Mouse (Mus musculus) heart, embryonic 16.5 days (tissue): ENCODE results near the gene Cyp2b10. TPM values are rescaled to one million over a fixed set of nuclear protein-coding genes. Genes with fewer than 3 reads are reported as not detected.
"Not testable (repeated sequence)": the region's sequence is repeated elsewhere in the genome, so short reads cannot be mapped to it uniquely, and the experiment has no call there.

Experiments used
- ATAC-seq: fragments of 200-750 bp; cut with Nextera tagmentation; replicated peaks from 2 replicates; pipeline ENCODE4 v1.8.0; 2017; ENCODE audit warnings: moderate number of reproducible peaks; ENCODE audit not compliant: insufficient read depth, low FRiP score; ENCODE audit errors: extremely low read depth
- H3K27ac ChIP-seq: fragments of 300-500 bp; sonication (generic); 2 replicates; pipeline ENCODE4 v1.5.1; 2014; ENCODE audit warnings: mild to moderate bottlenecking, low read length, control low read depth, moderate library complexity
- H3K27me3 ChIP-seq: fragments of 300-500 bp; sonication (generic); 2 replicates; pipeline ENCODE4 v1.6.1; 2014; ENCODE audit warnings: low read length, mixed read lengths; ENCODE audit not compliant: control insufficient read depth, insufficient read depth
- H3K36me3 ChIP-seq: fragments of 300-500 bp; sonication (generic); 2 replicates; pipeline ENCODE4 v1.6.1; 2014; ENCODE audit not compliant: control insufficient read depth, insufficient read depth
- H3K4me1 ChIP-seq: fragments of 300-500 bp; sonication (generic); 2 replicates; pipeline ENCODE4 v1.6.1; 2014; ENCODE audit warnings: low read length, mixed read lengths; ENCODE audit not compliant: control insufficient read depth, insufficient read depth
- H3K4me2 ChIP-seq: fragments of 300-500 bp; sonication (generic); 2 replicates; pipeline ENCODE4 v1.6.1; 2014; ENCODE audit warnings: low read depth, mild to moderate bottlenecking, control low read depth, low read length
- H3K4me3 ChIP-seq: fragments of 300-500 bp; sonication (generic); 2 replicates; pipeline ENCODE4 v1.5.1; 2014; ENCODE audit warnings: mild to moderate bottlenecking, control low read depth, low read length
- H3K9ac ChIP-seq: fragments of 300-500 bp; sonication (generic); 2 replicates; pipeline ENCODE4 v1.6.1; 2014; ENCODE audit warnings: low read length, control low read depth
- H3K9me3 ChIP-seq: fragments of 300-500 bp; sonication (generic); replicated peaks from 2 replicates; pipeline ENCODE4 v1.6.1; 2016; ENCODE audit warnings: low read length; ENCODE audit not compliant: control insufficient read depth
- WGBS: fragments of 180-500 bp; shearing (Covaris S2); extraction: QIAGEN DNeasy Blood & Tissue Kit; methylation state at CpG from one replicate; pipeline ENCODE4 v1.1.7; 2014; 5-methylcytosine and 5-hydroxymethylcytosine counted together
- polyA plus RNA-seq: library from polyadenylated mRNA; unstranded; fragments of >200 nt; fragmentation: Nextera tagmentation; extraction: Ambion mirVana; gene quantifications from 2 replicates; pipeline ENCODE4 v1.2.1, GENCODE M21; 2015

Gene Cyp2b10
- polyA plus RNA-seq, 1 experiment from 2014 or later = not detected

DNA sequence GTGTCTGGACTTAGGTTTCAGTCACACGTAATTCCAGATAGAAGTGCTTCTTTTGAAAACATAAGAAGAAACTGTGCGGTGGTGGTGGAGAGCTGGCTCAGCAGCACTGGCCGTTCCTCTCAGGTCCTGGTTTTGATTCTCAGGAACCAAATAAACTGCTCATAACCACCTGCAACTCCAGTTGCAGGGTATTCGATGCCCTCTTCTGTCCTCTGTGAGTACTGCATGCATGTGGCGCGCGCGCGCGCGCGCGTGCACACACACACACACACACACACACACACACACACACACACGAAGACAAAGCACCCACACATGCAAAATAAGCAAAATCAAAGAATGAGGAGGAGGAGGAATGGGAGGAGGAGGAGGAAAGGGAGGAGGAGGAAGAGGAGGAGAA, 5.7 kb downstream of the Cyp2b10 start:
- Histone ChIP-seq H3K4me3 (no peak overlapping the region), H3K9me3 (0 out of 2 replicates have a peak, but pooled peaks cover 3% of the 10 kb centered on the region), H3K27me3 (no peaks in the 10 kb centered on the region), H3K4me1 (no peaks in the 10 kb centered on the region), H3K27ac (no peak overlapping the region), H3K9ac (no peak overlapping the region), H3K4me2 (no peak overlapping the region), H3K36me3 (no peaks in the 10 kb centered on the region)
- 37% methylated on average over 14 of the region's 14 CpGs for WGBS
- no peak for ATAC-seq

DNA sequence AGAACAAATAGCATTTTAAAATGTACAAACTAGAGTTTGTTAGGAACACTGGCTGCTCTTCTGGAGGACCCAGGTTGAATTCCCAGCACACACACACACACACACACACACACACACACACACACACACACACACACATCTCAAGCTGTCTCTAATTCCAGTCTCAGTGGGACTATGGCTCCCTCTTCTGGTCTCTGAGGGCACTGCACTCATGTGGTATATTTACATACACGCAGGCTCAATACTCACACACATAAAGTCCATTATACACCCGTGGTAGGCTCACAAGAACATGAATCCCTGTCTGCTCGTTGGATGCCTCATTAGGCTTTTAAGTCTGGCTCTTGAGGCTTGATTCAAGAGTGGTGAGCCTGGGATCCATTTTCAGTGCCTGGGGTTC, 6.6 kb downstream of the Cyp2b10 start:
- ATAC-seq = no peak

DNA sequence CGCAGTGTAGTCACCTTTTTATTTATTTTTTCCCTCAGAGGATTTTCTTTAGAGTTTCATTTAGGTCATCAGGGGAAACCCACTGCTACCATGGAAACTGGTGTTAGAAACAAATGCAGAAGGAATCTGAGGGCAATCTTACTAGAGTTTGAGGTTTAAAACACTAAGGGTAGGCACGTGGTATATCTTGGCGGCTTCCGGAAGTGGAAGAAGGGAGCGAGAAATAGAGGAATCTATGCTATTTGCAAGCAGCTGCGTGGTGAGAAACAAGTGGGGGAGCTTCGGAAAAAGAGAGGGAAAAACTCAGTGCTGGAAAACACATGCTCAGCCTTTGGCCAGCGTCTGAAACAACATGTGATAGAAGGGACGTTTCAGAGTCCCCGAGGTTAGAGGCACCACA, 7.1 kb downstream of the Cyp2b10 start:
- Histone ChIP-seq H3K9me3 (0 out of 2 replicates have a peak, but pooled peaks cover 3% of the 10 kb centered on the region), H3K36me3 (no peaks in the 10 kb centered on the region), H3K4me3 (no peak overlapping the region), H3K27ac (no peak overlapping the region), H3K4me2 (no peak overlapping the region), H3K27me3 (no peaks in the 10 kb centered on the region), H3K9ac (no peak overlapping the region), H3K4me1 (no peaks in the 10 kb centered on the region)
- no peak for ATAC-seq
- WGBS = 64% methylated on average over 10 of the region's 10 CpGs

More for the DNA sequence above, 6.6 kb downstream of the Cyp2b10 start:
- Histone ChIP-seq H3K4me3 (no peak overlapping the region), H3K4me2 (no peak overlapping the region), H3K27ac (no peak overlapping the region), H3K9ac (no peak overlapping the region), H3K9me3 (0 out of 2 replicates have a peak, but pooled peaks cover 3% of the 10 kb centered on the region), H3K36me3 (no peaks in the 10 kb centered on the region), H3K27me3 (no peaks in the 10 kb centered on the region), H3K4me1 (no peaks in the 10 kb centered on the region)
- WGBS = 38% methylated on average over 3 of the region's 3 CpGs

DNA sequence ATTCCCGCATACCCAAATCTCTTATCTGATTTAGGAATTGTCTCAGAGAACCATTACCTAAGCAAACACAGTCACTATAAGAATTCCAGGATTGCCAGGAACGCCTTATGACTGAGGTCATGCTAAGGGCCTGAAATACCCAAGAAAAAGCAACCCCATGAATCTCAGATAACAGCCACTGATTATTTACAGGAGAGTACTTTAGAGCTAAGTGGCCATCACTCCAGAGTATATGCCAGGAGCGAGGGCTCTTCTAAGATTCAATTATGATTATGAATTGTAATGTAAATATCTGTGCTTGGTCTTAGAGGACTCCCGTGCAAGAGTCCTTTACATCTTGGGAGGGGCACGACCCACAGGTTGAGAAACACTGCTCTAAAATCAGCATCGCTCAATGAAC, 10.0 kb downstream of the Cyp2b10 start:
- H3K4me2 ChIP-seq = no peak overlapping the region
- no peak overlapping the region for H3K27ac ChIP-seq
- ATAC-seq = no peak
- no peak overlapping the region for H3K9ac ChIP-seq
- 51% methylated on average over 6 of the region's 6 CpGs for WGBS
- no peak overlapping the region for H3K4me3 ChIP-seq
- H3K27me3 ChIP-seq = no peaks in the 10 kb centered on the region
- no peaks in the 10 kb centered on the region for H3K36me3 ChIP-seq
- H3K9me3 ChIP-seq = peaks cover 6% of the 10 kb centered on the region; the same call in 1 of the 2 replicates
- H3K4me1 ChIP-seq = no peaks in the 10 kb centered on the region

DNA sequence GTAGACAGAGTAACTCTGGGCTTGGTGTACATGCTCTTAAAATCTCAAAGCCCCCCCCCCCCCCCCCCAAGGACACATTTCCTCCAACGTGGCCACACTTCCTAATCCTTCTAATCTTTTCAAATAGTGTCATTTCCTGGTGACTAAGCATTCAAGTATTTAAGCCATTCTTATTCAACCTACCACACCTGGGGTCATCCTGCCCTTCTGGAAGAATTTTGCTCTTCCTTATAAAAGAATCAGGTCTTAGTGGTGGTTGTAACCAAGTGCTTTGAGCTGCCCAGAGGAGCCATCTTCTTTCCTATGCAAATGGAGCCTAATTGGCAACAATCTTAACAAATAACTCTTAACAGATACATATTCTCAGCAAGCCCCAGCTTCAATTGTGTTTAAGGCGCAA, 12.6 kb downstream of the Cyp2b10 start:
- no peak overlapping the region for H3K4me3 ChIP-seq
- ATAC-seq = no peak
- H3K27me3 ChIP-seq = no peaks in the 10 kb centered on the region
- no peaks in the 10 kb centered on the region for H3K4me1 ChIP-seq
- no peaks in the 10 kb centered on the region for H3K36me3 ChIP-seq
- no peak overlapping the region for H3K9ac ChIP-seq
- no peak overlapping the region for H3K4me2 ChIP-seq
- H3K27ac ChIP-seq = no peak overlapping the region
- H3K9me3 ChIP-seq = peaks cover 3% of the 10 kb centered on the region; the same call in 1 of the 2 replicates
- 80% methylated on average over 2 of the region's 2 CpGs for WGBS

DNA sequence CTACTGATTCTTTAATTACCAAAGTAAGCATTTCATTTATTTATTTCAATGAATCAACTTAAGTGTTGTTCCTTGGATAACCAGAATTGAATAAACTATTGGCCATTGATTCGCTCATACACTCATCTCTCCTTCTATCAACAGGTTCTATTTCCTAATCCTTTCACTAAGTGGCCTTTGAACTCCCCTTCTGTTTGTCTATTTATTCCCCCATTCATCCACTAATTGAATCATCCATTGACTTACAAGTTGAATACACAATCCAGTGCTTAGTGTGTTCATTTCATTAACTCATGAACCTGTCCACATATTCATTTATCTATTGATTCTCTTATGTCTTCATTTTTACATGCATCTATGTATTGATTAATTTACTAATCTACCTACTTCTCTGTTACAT, 18.7 kb downstream of the Cyp2b10 start:
- no peak for ATAC-seq
- no peaks in the 10 kb centered on the region for H3K36me3 ChIP-seq
- H3K9ac ChIP-seq = no peak overlapping the region
- H3K27ac ChIP-seq = no peak overlapping the region
- H3K4me1 ChIP-seq = no peaks in the 10 kb centered on the region
- H3K4me3 ChIP-seq = no peak overlapping the region
- H3K9me3 ChIP-seq = no peaks in the 10 kb centered on the region
- H3K27me3 ChIP-seq = no peaks in the 10 kb centered on the region
- no peak overlapping the region for H3K4me2 ChIP-seq
- WGBS = 69% methylated on average over 1 of the region's 1 CpGs

DNA sequence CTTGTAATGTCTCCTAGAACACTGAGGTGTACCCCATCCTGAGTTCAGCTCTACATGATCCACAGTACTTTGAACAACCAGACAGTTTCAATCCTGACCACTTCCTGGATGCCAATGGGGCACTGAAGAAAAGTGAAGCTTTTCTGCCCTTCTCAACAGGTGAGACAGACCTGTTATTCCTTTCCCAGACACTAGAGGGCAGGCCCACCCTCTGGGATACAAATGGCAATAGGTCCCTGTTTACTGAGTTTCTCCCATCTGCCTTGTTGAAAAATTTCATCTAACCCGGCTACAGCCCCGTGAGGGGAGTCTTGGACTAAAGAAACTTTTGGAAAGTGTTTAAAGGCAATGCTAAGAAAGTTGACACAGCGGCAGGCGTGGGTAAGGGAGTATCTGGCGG, 19.9 kb downstream of the Cyp2b10 start:
- not testable (repeated sequence) for H3K36me3 ChIP-seq, H3K4me3 ChIP-seq, H3K4me1 ChIP-seq, ATAC-seq, H3K27me3 ChIP-seq, H3K27ac ChIP-seq, H3K9ac ChIP-seq, H3K4me2 ChIP-seq, H3K9me3 ChIP-seq
- WGBS = 54% methylated on average over 5 of the region's 5 CpGs

DNA sequence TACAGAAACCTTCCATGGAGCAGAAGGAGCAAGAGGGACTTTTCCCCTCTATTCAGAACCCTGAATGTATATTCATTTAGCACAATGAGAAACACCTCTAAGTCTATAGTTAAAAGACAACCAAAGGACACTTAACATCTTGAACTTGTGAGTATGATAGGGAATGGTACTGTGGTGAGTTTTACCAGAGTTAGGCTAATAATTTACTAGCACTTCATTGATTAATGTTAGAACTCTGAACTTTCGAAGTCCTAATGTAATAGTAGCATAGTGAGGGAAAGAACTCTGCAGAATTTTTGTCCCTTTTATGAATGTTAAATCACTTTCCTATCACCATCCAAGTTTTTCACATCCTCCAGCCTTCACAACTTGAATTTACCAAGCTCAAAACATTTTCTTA, 22.0 kb downstream of the Cyp2b10 start:
- Histone ChIP-seq H3K27ac (no peak overlapping the region), H3K27me3 (no peaks in the 10 kb centered on the region), H3K4me2 (no peak overlapping the region), H3K4me1 (no peaks in the 10 kb centered on the region), H3K9ac (no peak overlapping the region), H3K4me3 (no peak overlapping the region), H3K9me3 (no peaks in the 10 kb centered on the region), H3K36me3 (no peaks in the 10 kb centered on the region)
- WGBS = 76% methylated on average over 1 of the region's 1 CpGs
- ATAC-seq = no peak

DNA sequence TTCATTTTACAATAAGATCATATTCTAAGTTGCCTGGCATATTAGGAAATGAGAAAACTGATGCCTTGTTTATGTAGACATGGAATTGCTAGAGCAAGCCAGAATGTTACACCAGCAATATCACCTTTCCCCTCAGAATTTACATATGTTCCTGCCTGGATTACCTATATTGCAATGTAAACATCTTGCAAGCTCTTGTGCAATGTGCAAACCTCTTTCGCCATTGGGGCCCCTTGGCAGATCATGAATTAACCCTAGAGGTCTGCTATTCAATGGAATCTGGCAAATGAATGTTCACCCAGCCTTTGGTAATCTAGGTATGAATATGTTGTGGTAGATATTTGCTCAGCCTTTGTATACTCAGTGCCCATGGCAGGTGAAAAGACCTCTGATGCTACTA, 47.9 kb downstream of the Cyp2b10 start:
- H3K4me2 ChIP-seq = no peak overlapping the region
- no peaks in the 10 kb centered on the region for H3K27me3 ChIP-seq
- H3K9ac ChIP-seq = no peak overlapping the region
- no peak overlapping the region for H3K27ac ChIP-seq
- no peaks in the 10 kb centered on the region for H3K9me3 ChIP-seq
- ATAC-seq = no peak
- H3K36me3 ChIP-seq = no peaks in the 10 kb centered on the region
- H3K4me3 ChIP-seq = no peak overlapping the region
- H3K4me1 ChIP-seq = no peaks in the 10 kb centered on the region
- 54% methylated on average over 1 of the region's 1 CpGs for WGBS
